Mouse (Mus musculus): ENCODE results near the gene Dmwd.

The Dmwd gene

GRCm38 (mm10) chr7:19094826-19095750 lies 19.1 kb downstream of the Dmwd start:
- no peak for DNase-seq (ENCODE audit: low read depth, low spot score)

GRCm38 (mm10) chr7:19095751-19096110 lies 19.7 kb downstream of the Dmwd start:
- no peak for DNase-seq (ENCODE audit: low read depth, low spot score)

DNA sequence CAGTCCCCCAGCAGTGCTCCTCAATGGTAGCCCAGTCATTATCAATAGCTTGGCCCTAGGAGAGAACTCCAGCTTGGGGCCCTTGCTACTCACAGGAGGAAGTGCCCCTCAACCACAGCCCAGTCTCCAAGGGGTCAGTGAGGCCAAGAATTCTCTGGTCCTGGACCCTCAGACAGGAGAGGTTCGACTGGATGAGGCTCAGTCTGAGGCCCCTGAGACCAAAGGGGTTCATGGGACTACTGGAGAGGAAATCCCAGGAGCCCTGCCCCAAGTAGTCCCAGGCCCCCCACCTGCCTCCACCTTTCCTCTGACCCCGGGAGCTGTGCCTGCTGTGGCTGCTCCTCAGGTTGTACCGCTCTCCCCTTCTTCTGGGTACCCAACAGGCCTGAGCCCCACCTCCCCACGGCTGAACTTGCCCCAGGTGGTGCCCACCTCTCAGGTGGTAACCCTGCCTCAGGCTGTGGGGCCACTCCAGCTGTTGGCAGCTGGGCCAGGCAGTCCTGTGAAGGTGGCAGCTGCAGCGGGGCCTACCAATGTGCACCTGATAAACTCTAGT lies 20.5 kb downstream of the Dmwd start:
- DNase-seq (ENCODE audit: low read depth, low spot score): no peak

DNA sequence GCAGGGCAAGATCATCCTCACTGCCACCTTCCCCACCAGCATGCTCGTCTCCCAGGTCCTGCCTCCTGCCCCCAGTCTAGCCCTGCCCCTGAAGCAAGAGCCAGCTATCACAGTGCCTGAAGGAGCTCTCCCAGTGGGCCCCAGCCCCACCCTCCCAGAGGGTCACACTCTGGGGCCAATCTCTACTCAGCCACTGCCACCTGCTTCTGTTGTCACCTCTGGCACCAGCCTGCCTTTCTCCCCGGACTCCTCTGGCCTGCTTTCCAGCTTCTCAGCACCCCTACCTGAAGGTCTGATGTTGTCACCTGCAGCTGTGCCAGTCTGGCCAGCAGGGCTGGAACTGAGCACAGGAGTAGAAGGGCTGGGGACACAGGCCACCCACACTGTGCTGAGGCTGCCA lies 21.2 kb downstream of the Dmwd start:
- no peak for DNase-seq (ENCODE audit: low read depth, low spot score)

- DNase-seq (ENCODE audit: low read depth, low spot score): no peak
Measured at GRCm38 (mm10) chr7:19097863-19098262, 21.8 kb downstream of the Dmwd start.

DNA sequence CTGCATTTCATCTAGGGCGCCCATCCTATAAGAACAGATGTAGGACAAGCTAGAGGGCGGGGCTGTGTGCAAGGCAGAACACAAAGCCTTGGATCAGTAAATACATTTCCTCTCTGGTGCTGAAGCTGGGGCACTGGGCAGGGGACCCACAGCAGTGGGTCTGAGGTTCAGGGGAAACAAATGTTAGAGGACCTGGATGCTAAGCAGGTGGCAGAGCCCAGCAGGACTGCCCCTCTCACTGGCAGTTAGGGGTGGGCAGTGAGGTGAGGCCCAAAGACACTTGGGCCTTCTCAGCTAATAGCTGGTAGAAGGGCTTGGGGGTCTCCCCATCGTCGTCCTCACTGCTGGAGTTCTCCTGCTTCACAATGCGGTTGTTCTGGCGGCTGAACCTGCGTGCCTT lies 22.8 kb downstream of the Dmwd start:
- no peak for DNase-seq (ENCODE audit: low read depth, low spot score)

GRCm38 (mm10) chr7:19100290-19100689 lies 24.3 kb downstream of the Dmwd start:
- DNase-seq (ENCODE audit: low read depth, low spot score): no peak

DNA sequence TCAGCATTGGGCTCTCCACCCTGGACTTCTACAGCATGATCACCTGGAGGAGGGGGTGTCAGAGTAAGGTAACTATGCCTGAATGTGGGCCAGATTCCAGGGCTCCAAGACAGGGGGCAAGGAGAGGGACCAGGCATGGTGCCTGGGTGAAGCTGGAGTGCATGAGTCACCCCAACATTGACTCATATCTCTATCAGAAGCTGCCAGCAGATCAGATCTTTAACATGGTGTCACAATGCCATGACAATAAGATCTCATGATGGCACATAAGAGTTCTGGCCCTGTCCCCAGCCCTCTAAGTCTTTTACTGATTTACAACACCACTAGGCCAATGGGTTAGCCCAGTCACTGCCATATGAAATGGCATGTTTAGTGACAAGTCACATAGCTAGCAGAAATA lies 27.7 kb downstream of the Dmwd start:
- DNase-seq (ENCODE audit: low read depth, low spot score): no peak

DNA sequence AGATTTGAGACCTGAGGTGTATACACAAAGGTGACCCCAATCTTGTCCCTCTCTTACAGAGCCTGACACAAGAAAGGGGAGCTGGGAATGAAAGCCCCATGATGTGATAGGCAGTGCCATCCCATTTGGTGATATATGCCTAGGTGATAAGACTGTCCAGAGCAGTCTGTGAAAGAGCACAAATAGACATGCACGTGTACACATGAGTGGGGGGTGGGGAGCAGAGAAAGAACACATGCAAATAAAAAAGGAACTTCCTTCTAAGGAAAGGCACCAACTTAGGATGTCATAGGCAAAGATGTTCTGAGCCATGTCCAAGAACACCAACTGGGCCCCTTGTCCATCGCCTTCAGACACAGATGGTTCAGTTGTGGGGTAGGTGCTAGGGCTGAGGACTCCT lies 28.5 kb downstream of the Dmwd start:
- no peak for DNase-seq (ENCODE audit: low read depth, low spot score)

GRCm38 (mm10) chr7:19107436-19107835 lies 31.4 kb downstream of the Dmwd start:
- DNase-seq (ENCODE audit: low read depth, low spot score): no peak

DNA sequence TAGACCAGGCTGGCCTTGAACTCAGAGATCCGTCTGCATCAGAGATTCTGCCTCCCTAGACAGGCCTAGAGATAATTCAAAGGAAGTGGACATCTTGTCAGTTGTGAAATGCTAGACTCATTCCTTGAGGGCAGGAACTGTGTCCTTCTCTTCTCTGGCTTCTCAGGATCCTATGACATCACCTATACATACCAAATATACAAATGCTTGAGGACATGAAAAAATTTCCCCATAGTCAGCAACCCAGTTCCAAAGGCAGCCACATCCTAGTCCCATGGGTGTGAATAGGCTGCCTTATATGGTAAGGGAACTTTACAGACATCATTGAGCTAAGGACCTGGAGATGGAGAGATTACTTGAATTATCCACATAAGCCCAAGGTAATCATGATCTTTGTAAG lies 33.5 kb downstream of the Dmwd start:
- DNase-seq (ENCODE audit: low read depth, low spot score): no peak

DNA sequence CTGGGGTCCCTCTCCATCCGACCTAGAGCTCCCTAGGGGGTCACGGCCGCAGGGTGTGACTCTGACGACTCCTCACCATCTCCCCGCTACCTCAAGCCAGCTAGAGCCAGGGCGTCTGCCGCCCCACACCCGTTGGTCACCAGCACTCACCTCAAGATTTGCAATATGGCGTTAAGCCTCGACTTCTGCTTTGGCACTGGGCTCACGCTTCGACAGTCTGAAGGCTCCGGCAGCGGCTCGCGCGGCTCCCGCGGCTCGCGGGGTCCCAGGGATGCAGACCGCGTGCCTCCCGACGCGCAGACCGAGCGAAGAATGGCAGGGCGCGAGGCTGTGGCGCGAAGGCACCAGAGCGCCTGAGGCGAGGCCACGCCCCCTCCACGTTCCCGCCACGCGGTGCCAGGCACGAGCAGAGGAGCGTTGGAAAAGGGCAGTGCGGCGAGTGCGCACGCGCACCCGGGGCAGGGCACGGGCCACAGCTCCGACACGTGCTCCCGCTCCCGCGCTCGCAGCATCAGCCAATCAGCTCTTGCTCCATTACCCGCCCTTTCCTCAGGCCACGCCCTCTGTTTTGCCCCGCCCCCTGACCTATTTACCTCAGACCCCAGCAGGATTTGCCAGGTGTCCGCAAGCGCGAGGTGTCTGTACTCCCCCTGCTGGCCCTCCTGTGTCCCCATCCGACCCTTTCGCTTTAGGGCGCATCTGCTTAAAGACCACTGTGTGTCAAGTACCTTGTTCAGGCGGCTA lies 42.2 kb downstream of the Dmwd start, which contains the start of gene Gm4969:
Gene Gm4969, minus strand, starts transcription at position 341 of the 744 bp plus-strand sequence.
- DNase-seq (ENCODE audit: low read depth, low spot score): no peak

- DNase-seq (ENCODE audit: low read depth, low spot score): no peak
Measured at GRCm38 (mm10) chr7:19119083-19119482, 43.1 kb downstream of the Dmwd start.

DNA sequence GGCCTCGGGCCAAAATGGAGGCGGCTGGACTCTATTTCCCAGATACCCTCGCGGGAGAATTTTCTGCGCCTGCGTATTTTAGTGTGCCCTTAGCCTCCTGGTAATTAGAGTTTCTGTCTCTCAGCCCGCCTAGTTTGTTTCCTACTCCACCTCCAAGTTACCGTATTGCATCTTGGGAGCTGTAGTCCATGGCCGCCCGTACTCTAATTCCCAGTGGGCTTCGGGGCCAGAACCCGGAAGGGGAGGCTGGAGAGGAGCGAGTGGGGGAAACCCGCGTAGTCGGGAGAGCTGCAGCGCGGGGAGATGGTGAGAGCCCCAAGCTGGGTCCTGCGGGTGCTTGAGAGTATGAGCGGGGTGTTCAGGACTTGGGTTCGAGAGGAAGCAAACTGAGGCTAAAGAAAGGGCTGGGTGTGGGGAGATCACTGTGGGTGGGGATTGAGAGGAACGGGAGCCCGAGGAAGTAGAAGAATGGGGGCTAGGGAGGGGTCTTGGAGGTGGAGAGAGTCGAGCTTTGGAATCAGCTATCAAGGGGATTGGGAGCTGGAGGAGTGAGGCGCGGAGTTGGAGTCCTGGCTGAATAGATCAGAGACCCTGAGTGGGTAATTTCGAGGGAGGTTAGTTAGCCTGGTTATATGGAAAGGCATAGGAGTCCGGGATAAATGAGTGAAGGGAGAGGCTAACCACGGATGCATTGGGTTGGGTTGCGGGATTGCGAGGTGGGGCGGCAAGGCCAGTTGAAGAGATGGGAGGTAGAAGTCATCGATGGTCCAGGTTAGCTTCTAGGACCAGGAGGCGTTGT lies 43.8 kb downstream of the Dmwd start, which contains the start of gene Fbxo46:
Gene Fbxo46, plus strand, starts transcription at position 229 of the 799 bp plus-strand sequence.
- DNase-seq (ENCODE audit: low read depth, low spot score): peak; percentile 99

DNA sequence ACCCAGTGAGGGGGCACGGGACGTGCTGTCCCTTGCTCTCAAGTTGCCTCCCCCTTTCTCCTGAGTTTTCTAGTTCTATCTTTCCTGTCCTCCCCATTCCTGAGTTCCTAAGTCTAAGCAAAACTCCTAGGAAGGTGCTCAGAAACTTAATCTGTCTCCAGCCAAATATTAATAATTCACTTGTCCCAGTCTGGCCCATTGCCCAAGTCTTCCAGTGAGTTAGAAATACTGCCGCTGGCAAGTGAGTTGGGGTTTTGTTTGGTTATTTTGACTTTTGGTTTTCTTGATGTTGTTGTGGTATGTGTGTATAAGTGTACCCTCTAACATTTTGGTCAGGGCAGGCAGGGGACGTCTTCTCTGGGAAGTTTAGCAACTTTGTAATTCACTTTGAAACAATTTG lies 45.7 kb downstream of the Dmwd start:
- no peak for DNase-seq (ENCODE audit: low read depth, low spot score)

DNA sequence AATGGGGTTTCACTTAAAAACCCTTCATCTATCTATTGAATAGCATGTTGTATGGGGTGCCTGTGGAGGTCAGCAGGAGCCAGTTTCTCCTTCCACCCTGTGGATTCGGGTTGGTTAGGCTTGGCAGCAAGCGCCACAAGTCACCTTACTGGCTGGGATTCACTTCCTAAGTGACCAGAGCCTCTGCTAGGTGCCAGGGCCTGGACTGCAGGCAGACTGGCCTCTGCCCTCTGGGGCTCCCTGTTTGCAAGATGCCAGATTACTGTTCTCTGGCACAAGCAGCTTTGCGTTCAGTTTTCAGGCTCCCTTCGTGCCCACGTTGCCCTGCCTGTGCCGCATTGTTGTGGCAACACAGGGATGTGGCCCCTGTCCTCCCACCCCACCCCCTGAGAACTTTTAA lies 48.7 kb downstream of the Dmwd start:
- no peak for DNase-seq (ENCODE audit: low read depth, low spot score)

DNA sequence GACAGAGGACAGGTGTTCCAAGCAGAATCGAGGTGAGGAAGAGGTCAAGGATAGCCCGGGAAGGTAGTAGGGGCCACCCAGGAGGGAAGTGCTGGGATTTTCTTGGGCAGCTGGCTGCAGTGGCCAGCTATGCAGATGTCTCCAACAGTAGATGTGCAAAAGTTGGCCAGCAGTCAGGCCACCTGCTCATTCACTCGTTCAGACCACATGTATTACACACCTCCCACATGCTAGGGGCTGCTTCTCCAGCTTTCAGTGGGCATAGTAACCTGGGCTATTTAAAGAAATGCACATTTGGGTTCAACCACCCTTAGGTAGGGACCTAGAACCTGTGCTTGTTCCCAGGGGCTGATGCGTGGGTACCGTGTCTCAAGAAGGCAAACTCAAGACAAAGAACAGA lies 51.7 kb downstream of the Dmwd start:
- no peak for DNase-seq (ENCODE audit: low read depth, low spot score)

GRCm38 (mm10) chr7:19129396-19129795 lies 53.4 kb downstream of the Dmwd start:
- no peak for DNase-seq (ENCODE audit: low read depth, low spot score)

DNA sequence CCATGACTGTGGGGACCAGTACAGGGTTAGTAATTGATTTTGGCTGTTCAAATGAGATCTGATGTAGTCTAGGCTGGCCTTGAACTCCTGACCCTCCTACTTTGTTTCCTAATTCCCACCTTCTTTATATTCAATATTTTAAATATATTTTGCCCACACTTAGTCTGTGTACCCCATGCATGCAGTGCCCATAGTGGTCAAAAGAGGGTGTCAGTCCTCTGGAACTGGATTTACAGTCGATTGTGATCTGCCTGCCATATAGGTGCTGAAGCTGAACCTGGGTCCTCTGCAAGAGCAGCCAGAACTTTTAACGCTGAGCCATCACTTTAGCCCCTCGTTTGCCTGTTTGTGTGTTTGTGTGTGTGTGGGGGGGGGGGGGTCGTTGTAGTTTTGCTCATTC lies 54.6 kb downstream of the Dmwd start:
- no peak for DNase-seq (ENCODE audit: low read depth, low spot score)

DNA sequence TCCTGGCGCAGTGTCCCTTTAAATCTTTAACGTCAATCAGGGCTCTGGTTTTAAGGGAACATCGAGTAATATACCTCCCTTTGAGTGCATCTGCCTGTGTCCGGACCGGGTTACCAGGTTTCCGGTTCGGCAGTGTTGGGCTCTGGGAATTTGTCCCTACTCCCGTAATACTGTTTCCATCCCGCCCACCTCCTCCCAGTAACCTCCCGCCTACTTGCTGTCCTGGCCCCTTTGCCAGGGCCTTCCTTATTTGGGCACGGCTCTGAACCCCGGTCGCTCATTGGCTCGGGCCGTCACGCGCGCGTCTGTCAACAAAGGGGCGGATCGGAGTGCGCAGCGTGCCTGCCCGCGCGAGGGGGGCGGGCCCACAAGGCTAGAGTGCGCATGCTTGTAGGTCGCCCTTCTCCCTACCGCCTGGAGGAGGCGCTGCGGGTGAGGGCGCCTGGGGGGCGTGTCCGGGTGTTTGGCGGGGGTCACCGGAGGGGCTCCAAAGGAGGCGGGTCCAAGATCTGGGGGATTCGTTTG lies 55.4 kb downstream of the Dmwd start:
- peak; percentile 98 for DNase-seq (ENCODE audit: low read depth, low spot score)

Measured in telencephalon, adult 2 months (tissue).